Mouse (Mus musculus) neural tube, embryonic 11.5 days (tissue): ENCODE measurements around the gene Mup5. TPM values are rescaled to one million over a fixed set of nuclear protein-coding genes. Genes with fewer than 3 reads are reported as not detected.
A peak's percentile ranks its signal among the peaks of the same experiment; 100 is the strongest.
"Not testable (repeated sequence)": the region's sequence is repeated elsewhere in the genome, so short reads cannot be mapped to it uniquely, and the experiment has no call there.

Experiments
- ATAC-seq: fragments of 200-750 bp; cut with Nextera tagmentation; 2 replicates; pipeline ENCODE4 v1.8.0; 2017; ENCODE audit warnings: moderate number of reproducible peaks, mild to moderate bottlenecking, moderate TSS enrichment, moderate library complexity; ENCODE audit not compliant: insufficient read depth, low FRiP score, low TSS enrichment
- DNase-seq: peaks from one replicate; pipeline ENCODE4 v3.0.0-alpha.2; 2015; ENCODE audit warnings: low spot score
- H3K27ac ChIP-seq: fragments of 300-500 bp; sonication (generic); 2 replicates; pipeline ENCODE4 v1.5.1; 2014; ENCODE audit warnings: low read depth, mild to moderate bottlenecking, low read length
- H3K27me3 ChIP-seq: fragments of 300-500 bp; sonication (generic); 2 replicates; pipeline ENCODE4 v1.6.1; 2014; ENCODE audit warnings: mild to moderate bottlenecking, low read length, mixed read lengths; ENCODE audit not compliant: control insufficient read depth, insufficient read depth
- H3K36me3 ChIP-seq: fragments of 300-500 bp; sonication (generic); 2 replicates; pipeline ENCODE4 v1.6.1; 2014; ENCODE audit warnings: mild to moderate bottlenecking, low read length, moderate library complexity, mixed read lengths; ENCODE audit not compliant: control insufficient read depth, insufficient read depth
- H3K4me1 ChIP-seq: fragments of 300-500 bp; sonication (generic); 2 replicates; pipeline ENCODE4 v1.6.1; 2014; ENCODE audit warnings: low read length, mixed read lengths; ENCODE audit not compliant: control insufficient read depth, insufficient read depth
- H3K4me2 ChIP-seq: fragments of 300-500 bp; sonication (generic); 2 replicates; pipeline ENCODE4 v1.6.1; 2014; ENCODE audit warnings: low read depth, mild to moderate bottlenecking, moderate library complexity
- H3K4me3 ChIP-seq: fragments of 300-500 bp; sonication (generic); 2 replicates; pipeline ENCODE4 v1.5.1; 2014; ENCODE audit warnings: low read depth, low read length
- H3K9ac ChIP-seq: fragments of 300-500 bp; sonication (generic); 2 replicates; pipeline ENCODE4 v1.6.1; 2014; ENCODE audit warnings: mild to moderate bottlenecking, low read length
- H3K9me3 ChIP-seq: fragments of 300-500 bp; sonication (generic); 2 replicates; pipeline ENCODE4 v1.6.1; 2016; ENCODE audit warnings: low read length; ENCODE audit not compliant: control insufficient read depth
- WGBS: fragments of 180-500 bp; shearing (Covaris S2); extraction: QIAGEN DNeasy Blood & Tissue Kit; methylation state at CpG from one replicate; pipeline ENCODE4 v1.1.7; 2014; 5-methylcytosine and 5-hydroxymethylcytosine counted together
- polyA plus RNA-seq: library from polyadenylated mRNA; unstranded; fragments of >200 nt; fragmentation: Nextera tagmentation; extraction: Ambion mirVana; gene quantifications from 2 replicates; pipeline ENCODE4 v1.2.1, GENCODE M21; 2014

Gene Mup5
- not detected in 2 replicates for polyA plus RNA-seq

GRCm38 (mm10) chr4:61834952-61835708 is at the start of gene Mup5:
Gene Mup5 (minus strand): TSS chr4:61835233.
- Histone ChIP-seq H3K27ac (no peak within 1 kb of the TSS), H3K36me3 (no peaks in the 10 kb centered on the region), H3K9me3 (no peaks in the 10 kb centered on the region), H3K4me2 (no peak within 1 kb of the TSS), H3K4me1 (no peaks in the 10 kb centered on the region), H3K27me3 (no peaks in the 10 kb centered on the region), H3K4me3 (no peak within 1 kb of the TSS), H3K9ac (no peak within 1 kb of the TSS)
- 70% methylated on average over 4 of the region's 4 CpGs for WGBS
- DNase-seq = no peak
- no peak for ATAC-seq

GRCm38 (mm10) chr4:61858160-61858559 is 23.1 kb upstream of the Mup5 start:
- 42% methylated on average over 4 of the region's 4 CpGs for WGBS
- no peaks in the 10 kb centered on the region for H3K9me3 ChIP-seq
- no peak overlapping the region for H3K4me3 ChIP-seq
- no peaks in the 10 kb centered on the region for H3K27me3 ChIP-seq
- H3K36me3 ChIP-seq = no peaks in the 10 kb centered on the region
- H3K27ac ChIP-seq = no peak overlapping the region
- ATAC-seq = no peak
- no peak for DNase-seq
- no peak overlapping the region for H3K4me2 ChIP-seq
- no peak overlapping the region for H3K9ac ChIP-seq
- H3K4me1 ChIP-seq = no peaks in the 10 kb centered on the region

GRCm38 (mm10) chr4:61855831-61856698 is 21.0 kb upstream of the Mup5 start:
- 92% methylated on average over 18 of the region's 18 CpGs for WGBS
- H3K36me3 ChIP-seq = no peaks in the 10 kb centered on the region
- no peaks in the 10 kb centered on the region for H3K27me3 ChIP-seq
- no peaks in the 10 kb centered on the region for H3K4me1 ChIP-seq
- no peaks in the 10 kb centered on the region for H3K9me3 ChIP-seq
- no peak overlapping the region for H3K27ac ChIP-seq
- no peak overlapping the region for H3K4me3 ChIP-seq
- DNase-seq (no peak), ATAC-seq (peak; percentile 38; the same call in 1 of the 2 replicates)
- no peak overlapping the region for H3K9ac ChIP-seq
- H3K4me2 ChIP-seq = no peak overlapping the region

- H3K4me3 ChIP-seq = no peak overlapping the region
- H3K27me3 ChIP-seq = no peaks in the 10 kb centered on the region
- no peaks in the 10 kb centered on the region for H3K36me3 ChIP-seq
- H3K9me3 ChIP-seq = no peaks in the 10 kb centered on the region
- no peak overlapping the region for H3K4me2 ChIP-seq
- H3K27ac ChIP-seq = no peak overlapping the region
- H3K9ac ChIP-seq = no peak overlapping the region
- H3K4me1 ChIP-seq = no peaks in the 10 kb centered on the region
- DNase-seq (no peak), ATAC-seq (no peak)
- 88% methylated on average over 6 of the region's 6 CpGs for WGBS
Measured at GRCm38 (mm10) chr4:61855344-61855743, 20.3 kb upstream of the Mup5 start.

GRCm38 (mm10) chr4:61844758-61845455 is 9.9 kb upstream of the Mup5 start:
- no peak overlapping the region for H3K27ac ChIP-seq
- H3K4me1 ChIP-seq = no peaks in the 10 kb centered on the region
- DNase-seq (no peak), ATAC-seq (no peak)
- no peak overlapping the region for H3K4me2 ChIP-seq
- H3K36me3 ChIP-seq = no peaks in the 10 kb centered on the region
- no peak overlapping the region for H3K4me3 ChIP-seq
- H3K9me3 ChIP-seq = no peaks in the 10 kb centered on the region
- no peaks in the 10 kb centered on the region for H3K27me3 ChIP-seq
- H3K9ac ChIP-seq = no peak overlapping the region
- 91% methylated on average over 5 of the region's 5 CpGs for WGBS

GRCm38 (mm10) chr4:61829211-61829610 is 5.8 kb downstream of the Mup5 start:
- Histone ChIP-seq H3K4me3 (no peak overlapping the region), H3K4me2 (no peak overlapping the region), H3K4me1 (no peaks in the 10 kb centered on the region), H3K9ac (no peak overlapping the region), H3K36me3 (no peaks in the 10 kb centered on the region), H3K27me3 (no peaks in the 10 kb centered on the region), H3K27ac (no peak overlapping the region), H3K9me3 (no peaks in the 10 kb centered on the region)
- ATAC-seq (no peak), DNase-seq (no peak)
- 80% methylated on average over 4 of the region's 4 CpGs for WGBS

- Histone ChIP-seq H3K27ac (no peak overlapping the region), H3K9ac (no peak overlapping the region), H3K4me3 (no peak overlapping the region), H3K4me1 (no peaks in the 10 kb centered on the region), H3K4me2 (no peak overlapping the region), H3K9me3 (0 out of 2 replicates have a peak, but pooled peaks cover 5% of the 10 kb centered on the region), H3K36me3 (no peaks in the 10 kb centered on the region), H3K27me3 (no peaks in the 10 kb centered on the region)
- no peak for DNase-seq
- ATAC-seq = no peak; the same call in 1 of the 2 replicates
- 89% methylated on average over 15 of the region's 15 CpGs for WGBS
Measured at GRCm38 (mm10) chr4:61823185-61823584, 11.8 kb downstream of the Mup5 start.

- not testable (repeated sequence) for ATAC-seq, H3K4me2 ChIP-seq, H3K36me3 ChIP-seq, H3K4me3 ChIP-seq, H3K9ac ChIP-seq, H3K9me3 ChIP-seq, H3K27me3 ChIP-seq, H3K4me1 ChIP-seq, DNase-seq, H3K27ac ChIP-seq
- 82% methylated on average over 9 of the region's 9 CpGs for WGBS
Measured at GRCm38 (mm10) chr4:61822541-61822940, 12.5 kb downstream of the Mup5 start.
